In genomic region chr12:30890067-30890466, GRCm38 (mm10) we compare ENCODE assay signal across 9 mouse cellular contexts. TPM values are rescaled to one million over a fixed set of nuclear protein-coding genes. Genes with fewer than 3 reads are reported as not detected.
A peak's percentile ranks its signal among the peaks of the same experiment; 100 is the strongest.
DNase-seq lines count a peak whose midpoint lies in the region; ATAC-seq lines count a peak whose summit lies in the region.
"Had no signal": no experiment of that assay in that cellular context is flagged by ENCODE, and none has a peak within 500 bp of the region (broad histone marks: within the 10 kb centered on the region; RNA-seq: fewer than 3 reads in every experiment).

No protein-coding gene starts in this region.

- peak; percentile 76 for ATAC-seq in midbrain, embryonic 13.5 days

- no peaks in the 10 kb centered on the region for H3K9me3 ChIP-seq in midbrain, embryonic 13.5 days

- intact Hi-C loops in left cerebral cortex, postnatal 4 days (cut with DNase I): no loop called here

- no peak overlapping the region for H3K4me2 ChIP-seq in midbrain, embryonic 13.5 days (replicated peaks)

- H3K36me3 ChIP-seq in midbrain, embryonic 13.5 days: peaks cover 6% of the 10 kb centered on the region

- DNase-seq in 416B (ENCODE audit: low read depth) (peak; percentile 61), ES-CJ7 (ENCODE audit: low read depth, low spot score) (peak; percentile 58)
- DNase-seq in cerebellum, adult 9-10 months: peak; percentile 55
- peak; percentile 37 to 88 for DNase-seq in frontal cortex, adult 2 months (ENCODE audit: extremely low spot score in 1 of 2, low spot score in 1 of 2)
- DNase-seq in kidney, adult 8-10 months: peak; percentile 41 to 78
- DNase-seq in left cerebral cortex, postnatal 4 days: peak; percentile 76
- peak; percentile 30 for DNase-seq in thymus, postnatal 14 days

- H3K9ac ChIP-seq in midbrain, embryonic 13.5 days (replicated peaks): no peak overlapping the region

- WGBS in midbrain, embryonic 13.5 days: 37% methylated on average over 5 of the region's 5 CpGs

- peaks cover 16% of the 10 kb centered on the region for H3K27me3 ChIP-seq in midbrain, embryonic 13.5 days

- no peak overlapping the region for H3K4me3 ChIP-seq in midbrain, embryonic 13.5 days (replicated peaks)

- H3K4me1 ChIP-seq in midbrain, embryonic 13.5 days (replicated peaks): peaks cover under 1% of the 10 kb centered on the region; the same call in 1 of the 2 replicates

- H3K27ac ChIP-seq in midbrain, embryonic 13.5 days: no peak overlapping the region

RNA-seq across cellular contexts. Expression of gene Alkal2, which starts 5.9 kb away (rescaled TPM):
- 1.0 and 1.5 TPM in 2 replicates for polyA plus RNA-seq in frontal cortex, adult 2 months (2012; rRNA removed)
- total RNA-seq in left cerebral cortex, postnatal 4 days (2021): 1 to 10 TPM; 1.9 to 2.0 TPM
- 0.27 TPM in 1 of 2 replicates, not detected in the other for polyA plus RNA-seq in midbrain, embryonic 13.5 days (2015; fragmentation: Nextera tagmentation; extraction: Ambion mirVana)
- total RNA-seq: neutrophil, adult 5-6 weeks had no signal

RNA-seq across cellular contexts. Expression of gene Acp1, which starts 21.3 kb away (rescaled TPM):
- 25.1 and 32.3 TPM in 2 replicates for polyA plus RNA-seq in frontal cortex, adult 2 months (2012; rRNA removed)
- 10 to 100 TPM; 50.6 to 52.4 TPM for total RNA-seq in left cerebral cortex, postnatal 4 days (2021)
- polyA plus RNA-seq in midbrain, embryonic 13.5 days (2015; fragmentation: Nextera tagmentation; extraction: Ambion mirVana): 137 and 163 TPM in 2 replicates

RNA-seq across cellular contexts. Expression of gene Sh3yl1, which starts 21.4 kb away (rescaled TPM):
- polyA plus RNA-seq in frontal cortex, adult 2 months (2012; rRNA removed): 8.3 and 9.9 TPM in 2 replicates
- total RNA-seq in left cerebral cortex, postnatal 4 days (2021): 10 to 100 TPM; 37.5 to 42.5 TPM
- 37.7 and 41.2 TPM in 2 replicates for polyA plus RNA-seq in midbrain, embryonic 13.5 days (2015; fragmentation: Nextera tagmentation; extraction: Ambion mirVana)
